ENCODE assay signal across 8 mouse cellular contexts in genomic region chr7:114020704-114021093, GRCm38 (mm10).
DNase-seq lines count a peak whose midpoint lies in the region; ATAC-seq and TF ChIP-seq lines count a peak whose summit lies in the region.

No protein-coding gene starts in this region.

- peak; percentile 16 for DNase-seq in MEL-GATA-1-ER (ENCODE audit: extremely low read depth, low read depth)
- DNase-seq in cerebellum, adult 2 months, result peak; percentile 86 to 91
- peak; percentile 89 for DNase-seq in forebrain, postnatal 0 days
- peak; percentile 76 for DNase-seq in hindbrain, embryonic 10.5 days (ENCODE audit: low spot score)
- peak; percentile 76 for DNase-seq in layer of hippocampus, adult 9-10 months (ENCODE audit: low spot score)
- DNase-seq in ovary, postnatal 10 days (ENCODE audit: low spot score), result peak; percentile 60
- DNase-seq in thymus, postnatal 0 days (ENCODE audit: low spot score), result peak; percentile 79

- H3K36me3 ChIP-seq in forebrain, postnatal 0 days (ENCODE audit: insufficient read depth), result no peaks in the 10 kb centered on the region
- no peaks in the 10 kb centered on the region for H3K36me3 ChIP-seq in hindbrain, embryonic 10.5 days
- H3K36me3 ChIP-seq in lung, embryonic 16.5 days (ENCODE audit: control insufficient read depth, insufficient read depth, low read length), result no peaks in the 10 kb centered on the region

- H3K4me1 ChIP-seq in cerebellum, adult 2 months (ENCODE audit: control insufficient read depth, insufficient read depth, low read length), result peaks cover 11% of the 10 kb centered on the region
- no peaks in the 10 kb centered on the region for H3K4me1 ChIP-seq in forebrain, postnatal 0 days (ENCODE audit: insufficient read depth)
- H3K4me1 ChIP-seq in hindbrain, embryonic 10.5 days (replicated peaks), result peaks cover 13% of the 10 kb centered on the region; the same call in 1 of the 2 replicates
- H3K4me1 ChIP-seq in lung, embryonic 16.5 days (replicated peaks; ENCODE audit: control insufficient read depth, insufficient read depth, low read length), result no peaks in the 10 kb centered on the region

- H3K27me3 ChIP-seq in cerebellum, adult 2 months (ENCODE audit: control insufficient read depth, insufficient read depth, low read length), result no peaks in the 10 kb centered on the region
- no peaks in the 10 kb centered on the region for H3K27me3 ChIP-seq in forebrain, postnatal 0 days (ENCODE audit: insufficient read depth, low read length)
- H3K27me3 ChIP-seq in hindbrain, embryonic 10.5 days (ENCODE audit: insufficient read depth, poor library complexity, severe bottlenecking), result peaks cover 6% of the 10 kb centered on the region; the same call in 1 of the 2 replicates
- no peaks in the 10 kb centered on the region for H3K27me3 ChIP-seq in lung, embryonic 16.5 days (ENCODE audit: control insufficient read depth, insufficient read depth, low read depth, low read length)

- TF ChIP-seq CTCF in cerebellum, adult 2 months (IDR thresholded peaks at IDR 0.05; ENCODE audit: borderline replicate concordance, insufficient read depth, low read depth, low read length), result peak; percentile 77
- peak; percentile 93 for TF ChIP-seq CTCF in forebrain, postnatal 0 days (IDR thresholded peaks at IDR 0.05; ENCODE audit: low read depth)

- H3K9ac ChIP-seq in forebrain, postnatal 0 days, result peak overlapping the region; percentile 31; the same call in 1 of the 2 replicates
- H3K9ac ChIP-seq in lung, embryonic 16.5 days (ENCODE audit: low read length), result peak overlapping the region; percentile 59

- H3K27ac ChIP-seq in cerebellum, adult 2 months (ENCODE audit: insufficient read depth, low read length), result peak overlapping the region; percentile 87
- 0 out of 2 replicates have a peak overlapping the region, but pooled peaks have one; percentile 54 for H3K27ac ChIP-seq in forebrain, postnatal 0 days (ENCODE audit: low read depth, low read length)
- peak overlapping the region; percentile 73 for H3K27ac ChIP-seq in hindbrain, embryonic 10.5 days
- H3K27ac ChIP-seq in lung, embryonic 16.5 days (ENCODE audit: low read length), result no peak overlapping the region

- WGBS in cerebellum, adult 2 months, result under 1% methylated on average over 11 of the region's 11 CpGs
- under 1% methylated on average over 11 of the region's 11 CpGs for WGBS in forebrain, postnatal 0 days
- WGBS in hindbrain, embryonic 10.5 days, result 3% methylated on average over 11 of the region's 11 CpGs
- WGBS in lung, embryonic 16.5 days, result under 1% methylated on average over 11 of the region's 11 CpGs

- H3K9me3 ChIP-seq in forebrain, postnatal 0 days (ENCODE audit: low read length), result no peaks in the 10 kb centered on the region
- H3K9me3 ChIP-seq in hindbrain, embryonic 10.5 days, result no peaks in the 10 kb centered on the region
- H3K9me3 ChIP-seq in lung, embryonic 16.5 days (ENCODE audit: control insufficient read depth, low read length), result no peaks in the 10 kb centered on the region; the same call in 1 of the 2 replicates

- peak; percentile 77 for ATAC-seq in forebrain, postnatal 0 days
- ATAC-seq in lung, embryonic 16.5 days (ENCODE audit: low read depth), result peak; percentile 74

- TF ChIP-seq POLR2A in cerebellum, adult 2 months (IDR thresholded peaks at IDR 0.05; ENCODE audit: borderline replicate concordance, insufficient read depth, low read length), result peak; percentile 24; the same call in 1 of the 2 replicates

- H3K4me3 ChIP-seq in cerebellum, adult 2 months (replicated peaks; ENCODE audit: insufficient read depth, low read depth, low read length), result peak overlapping the region; percentile 66
- H3K4me3 ChIP-seq in forebrain, postnatal 0 days (ENCODE audit: low read depth, low read length), result peak overlapping the region; percentile 30
- peak overlapping the region; percentile 54 for H3K4me3 ChIP-seq in hindbrain, embryonic 10.5 days
- peak overlapping the region; percentile 56 for H3K4me3 ChIP-seq in lung, embryonic 16.5 days (ENCODE audit: low read length)

- H3K4me2 ChIP-seq in forebrain, postnatal 0 days (ENCODE audit: low read depth), result peak overlapping the region; percentile 55
- peak overlapping the region; percentile 68 for H3K4me2 ChIP-seq in lung, embryonic 16.5 days (ENCODE audit: low read depth, low read length)

Comparison
In these comparisons a context has a peak if more than half of its experiments do, and no peak if none do; other contexts are left out.
1. DNase-seq: peak in every context shown above with its lines; median percentile 89 in forebrain, postnatal 0 days; 88 in cerebellum, adult 2 months; 79 in thymus, postnatal 0 days; 76 in hindbrain, embryonic 10.5 days; 76 in layer of hippocampus, adult 9-10 months; 60 in ovary, postnatal 10 days; 16 in MEL-GATA-1-ER.